Mouse (Mus musculus) midbrain, embryonic 11.5 days (tissue): ENCODE results near the gene Plekhg3. TPM values are rescaled to one million over a fixed set of nuclear protein-coding genes. Genes with fewer than 3 reads are reported as not detected.

Experiments
- ATAC-seq: fragments of 200-750 bp; cut with Nextera tagmentation; 2 replicates; pipeline ENCODE4 v1.8.0; 2017; ENCODE audit warnings: moderate TSS enrichment, moderate library complexity; ENCODE audit not compliant: low FRiP score
- DNase-seq: peaks from one replicate; pipeline ENCODE4 v3.0.0; 2015; ENCODE audit warnings: low spot score; ENCODE audit errors: missing footprints
- H3K27ac ChIP-seq: fragments of 300-500 bp; sonication (generic); 2 replicates; pipeline ENCODE4 v1.5.1; 2014; ENCODE audit warnings: low read depth, low read length
- H3K27me3 ChIP-seq: fragments of 300-500 bp; sonication (generic); 2 replicates; pipeline ENCODE4 v1.6.1; 2014; ENCODE audit warnings: mild to moderate bottlenecking, low read length, moderate library complexity, mixed read lengths; ENCODE audit not compliant: control insufficient read depth, insufficient read depth
- H3K36me3 ChIP-seq: fragments of 300-500 bp; sonication (generic); 2 replicates; pipeline ENCODE4 v1.6.1; 2014; ENCODE audit warnings: mild to moderate bottlenecking, low read length, moderate library complexity, mixed read lengths; ENCODE audit not compliant: control insufficient read depth, insufficient read depth
- H3K4me1 ChIP-seq: fragments of 300-500 bp; sonication (generic); 2 replicates; pipeline ENCODE4 v1.6.1; 2014; ENCODE audit warnings: low read length; ENCODE audit not compliant: control insufficient read depth, insufficient read depth
- H3K4me2 ChIP-seq: fragments of 300-500 bp; sonication (generic); 2 replicates; pipeline ENCODE4 v1.6.1; 2014; ENCODE audit warnings: mild to moderate bottlenecking, moderate library complexity
- H3K4me3 ChIP-seq: fragments of 300-500 bp; sonication (generic); 2 replicates; pipeline ENCODE4 v1.5.1; 2014; ENCODE audit warnings: low read depth, low read length
- H3K9ac ChIP-seq: fragments of 300-500 bp; sonication (generic); 2 replicates; pipeline ENCODE4 v1.6.1; 2014; ENCODE audit warnings: low read length
- H3K9me3 ChIP-seq: fragments of 300-500 bp; sonication (generic); 2 replicates; pipeline ENCODE4 v1.6.1; 2016; ENCODE audit warnings: low read length; ENCODE audit not compliant: control insufficient read depth
- WGBS: fragments of 180-500 bp; shearing (Covaris S2); extraction: QIAGEN DNeasy Blood & Tissue Kit; methylation state at CpG from one replicate; pipeline ENCODE4 v1.1.7; 2014; 5-methylcytosine and 5-hydroxymethylcytosine counted together
- polyA plus RNA-seq: library from polyadenylated mRNA; unstranded; fragments of >200 nt; fragmentation: Nextera tagmentation; extraction: Ambion mirVana; gene quantifications from 2 replicates; pipeline ENCODE4 v1.2.1, GENCODE M21; 2014

Gene Plekhg3
- polyA plus RNA-seq, 1 experiment from 2014 or later = 1.3 TPM

DNA sequence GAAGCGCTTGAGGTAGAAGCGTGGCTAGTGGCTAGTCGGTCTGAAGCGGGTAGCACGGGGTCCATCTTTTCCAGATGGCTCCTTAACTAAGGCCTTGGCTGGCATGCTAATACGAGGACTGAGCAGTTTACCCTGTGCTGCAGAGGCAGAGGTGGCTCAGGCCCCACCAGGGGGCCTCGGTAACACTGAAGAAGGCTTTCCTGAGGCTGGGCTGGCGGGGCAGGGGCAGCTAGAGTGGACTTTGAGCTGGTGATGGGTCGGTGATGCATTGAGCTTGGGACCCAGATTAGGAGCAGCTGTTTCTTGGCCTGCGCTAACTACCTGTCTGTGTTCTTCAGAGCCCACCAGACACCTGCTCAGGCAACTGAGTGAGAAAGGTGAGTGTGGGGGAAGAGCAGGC, 40.6 kb downstream of the Plekhg3 start:
- WGBS = 83% methylated on average over 10 of the region's 10 CpGs
- H3K4me2 ChIP-seq = no peak overlapping the region
- DNase-seq (no peak), ATAC-seq (no peak)
- no peaks in the 10 kb centered on the region for H3K9me3 ChIP-seq
- H3K36me3 ChIP-seq = no peaks in the 10 kb centered on the region
- H3K4me1 ChIP-seq = no peaks in the 10 kb centered on the region
- H3K4me3 ChIP-seq = no peak overlapping the region
- no peak overlapping the region for H3K27ac ChIP-seq
- no peaks in the 10 kb centered on the region for H3K27me3 ChIP-seq
- H3K9ac ChIP-seq = no peak overlapping the region

DNA sequence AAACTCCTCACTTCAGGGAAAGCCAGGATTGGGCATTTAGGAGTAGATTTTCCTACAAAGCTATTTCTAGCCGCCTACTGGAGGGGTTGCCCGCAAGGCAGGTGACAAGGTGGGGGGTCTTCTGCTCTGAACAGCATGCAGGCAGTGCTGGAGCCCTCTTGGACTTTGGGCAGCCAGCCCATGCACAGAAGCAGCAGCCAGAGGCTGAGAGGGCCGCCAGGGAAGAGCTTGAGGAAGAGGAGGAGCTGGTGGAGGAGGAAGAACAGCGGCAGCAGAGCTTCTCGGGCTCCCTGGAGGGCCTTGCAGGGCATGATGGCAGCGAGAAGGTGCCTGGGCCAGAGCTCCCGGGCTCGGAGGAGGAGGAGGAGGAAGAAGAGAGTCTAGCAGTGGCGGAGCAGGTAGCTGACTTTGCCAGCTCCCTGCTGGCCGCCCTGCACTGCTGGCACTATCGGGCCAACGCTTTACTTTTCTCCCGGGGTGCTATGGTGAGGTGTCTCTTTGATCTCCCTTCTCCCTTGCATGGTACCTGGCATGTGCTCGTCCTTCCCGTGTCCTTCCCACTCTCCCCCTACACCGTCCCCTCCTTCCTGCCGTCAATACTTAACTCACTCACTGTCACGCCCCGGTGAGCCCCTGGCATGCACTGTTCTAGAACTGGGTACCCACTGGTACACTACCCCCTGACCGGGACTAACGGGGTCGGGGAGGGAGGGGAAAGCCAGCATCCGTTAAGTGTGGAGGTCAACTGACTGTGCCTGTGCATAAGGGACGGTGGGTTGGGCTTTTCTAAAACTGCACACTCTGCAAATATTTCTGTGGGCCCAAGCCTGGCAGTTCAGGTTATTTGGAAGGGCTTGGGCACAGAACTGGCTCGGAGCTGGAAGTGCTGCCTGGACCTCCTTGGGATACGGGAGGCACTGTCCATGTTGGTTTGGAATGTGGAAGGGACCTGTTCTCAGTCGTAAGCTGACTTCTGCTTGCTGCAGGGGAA, 41.9 kb downstream of the Plekhg3 start:
- no peak overlapping the region for H3K27ac ChIP-seq
- 74% methylated on average over 27 of the region's 27 CpGs for WGBS
- no peak overlapping the region for H3K4me2 ChIP-seq
- no peak overlapping the region for H3K9ac ChIP-seq
- no peaks in the 10 kb centered on the region for H3K36me3 ChIP-seq
- peak; percentile 53 for DNase-seq
- no peak for ATAC-seq
- H3K9me3 ChIP-seq = no peaks in the 10 kb centered on the region
- H3K4me1 ChIP-seq = no peaks in the 10 kb centered on the region
- H3K4me3 ChIP-seq = no peak overlapping the region
- no peaks in the 10 kb centered on the region for H3K27me3 ChIP-seq

DNA sequence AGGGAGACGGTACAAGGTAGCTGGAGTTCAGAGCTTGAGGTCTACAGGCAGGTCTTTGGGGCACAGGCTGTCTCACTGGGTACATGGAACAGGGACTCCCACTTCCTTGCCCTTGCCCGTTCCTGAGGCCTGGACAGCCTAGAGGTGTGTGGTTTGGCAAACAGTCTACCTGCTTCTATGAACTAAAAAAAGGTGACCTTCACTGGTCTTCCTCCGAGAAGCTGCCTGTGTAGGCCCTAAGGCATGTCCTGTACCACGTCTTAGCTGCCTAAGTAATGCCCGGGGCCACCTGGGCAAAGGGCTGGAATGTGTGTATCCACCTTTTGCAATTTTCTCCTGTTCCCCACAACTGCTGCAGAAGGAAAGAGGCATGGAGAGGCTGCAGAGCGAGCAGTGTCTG, 42.7 kb downstream of the Plekhg3 start:
- H3K27me3 ChIP-seq = no peaks in the 10 kb centered on the region
- H3K9ac ChIP-seq = no peak overlapping the region
- no peak overlapping the region for H3K4me2 ChIP-seq
- H3K4me1 ChIP-seq = no peaks in the 10 kb centered on the region
- DNase-seq (peak; percentile 44), ATAC-seq (no peak)
- H3K9me3 ChIP-seq = no peaks in the 10 kb centered on the region
- 90% methylated on average over 6 of the region's 6 CpGs for WGBS
- H3K36me3 ChIP-seq = no peaks in the 10 kb centered on the region
- H3K4me3 ChIP-seq = no peak overlapping the region
- no peak overlapping the region for H3K27ac ChIP-seq

DNA sequence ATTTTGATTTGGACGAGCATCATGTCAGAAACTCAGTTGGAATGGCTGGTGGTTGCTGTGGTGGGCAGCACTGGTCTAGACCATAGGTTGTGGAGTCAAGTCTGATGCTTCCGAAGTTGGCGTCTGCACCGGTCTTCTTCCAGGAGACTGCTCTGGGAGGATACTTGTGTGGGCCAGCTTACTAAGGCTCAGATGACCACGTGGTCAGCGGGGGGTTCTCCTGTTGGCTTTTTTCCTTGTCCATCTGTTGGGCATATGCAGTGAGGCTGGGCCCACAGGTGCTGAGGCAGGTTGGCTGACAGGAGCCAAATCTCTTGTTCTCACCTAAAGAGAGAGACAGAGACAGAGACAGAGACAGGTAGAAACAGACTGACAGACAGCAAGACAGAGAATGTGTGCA, 44.1 kb downstream of the Plekhg3 start:
- Histone ChIP-seq H3K27me3 (no peaks in the 10 kb centered on the region), H3K27ac (no peak overlapping the region)
- WGBS = 89% methylated on average over 6 of the region's 6 CpGs

DNA sequence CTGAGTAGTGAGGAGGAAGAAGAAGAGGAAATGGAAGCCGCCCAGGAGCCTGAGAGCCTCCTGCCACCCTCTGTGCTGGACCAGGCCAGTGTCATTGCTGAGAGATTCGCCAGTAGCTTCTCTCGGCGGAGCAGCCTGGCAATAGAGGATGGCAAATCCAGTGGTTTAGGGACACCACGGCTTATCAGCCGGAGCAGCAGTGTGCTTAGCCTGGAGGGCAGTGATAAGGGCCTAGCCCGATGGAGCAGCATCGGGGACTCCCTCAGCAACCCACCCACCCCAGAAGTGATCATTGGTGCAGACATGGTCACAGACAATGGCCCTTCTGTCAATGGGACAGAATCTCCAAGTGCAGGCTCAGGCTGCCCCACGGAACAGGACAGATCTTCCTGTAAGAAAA, 45.4 kb downstream of the Plekhg3 start:
- WGBS = 94% methylated on average over 9 of the region's 9 CpGs
- Histone ChIP-seq H3K36me3 (no peaks in the 10 kb centered on the region), H3K9me3 (no peaks in the 10 kb centered on the region), H3K4me2 (no peak overlapping the region), H3K27me3 (no peaks in the 10 kb centered on the region), H3K27ac (no peak overlapping the region), H3K4me1 (no peaks in the 10 kb centered on the region), H3K9ac (no peak overlapping the region), H3K4me3 (no peak overlapping the region)
- no peak for ATAC-seq
- peak; percentile 33 for DNase-seq

More for the DNA sequence above, 44.1 kb downstream of the Plekhg3 start:
- peak; percentile 59 for DNase-seq
- H3K4me1 ChIP-seq = no peaks in the 10 kb centered on the region
- no peak overlapping the region for H3K4me2 ChIP-seq
- no peaks in the 10 kb centered on the region for H3K36me3 ChIP-seq
- no peak overlapping the region for H3K9ac ChIP-seq
- H3K4me3 ChIP-seq = no peak overlapping the region
- H3K9me3 ChIP-seq = no peaks in the 10 kb centered on the region
- no peak for ATAC-seq

DNA sequence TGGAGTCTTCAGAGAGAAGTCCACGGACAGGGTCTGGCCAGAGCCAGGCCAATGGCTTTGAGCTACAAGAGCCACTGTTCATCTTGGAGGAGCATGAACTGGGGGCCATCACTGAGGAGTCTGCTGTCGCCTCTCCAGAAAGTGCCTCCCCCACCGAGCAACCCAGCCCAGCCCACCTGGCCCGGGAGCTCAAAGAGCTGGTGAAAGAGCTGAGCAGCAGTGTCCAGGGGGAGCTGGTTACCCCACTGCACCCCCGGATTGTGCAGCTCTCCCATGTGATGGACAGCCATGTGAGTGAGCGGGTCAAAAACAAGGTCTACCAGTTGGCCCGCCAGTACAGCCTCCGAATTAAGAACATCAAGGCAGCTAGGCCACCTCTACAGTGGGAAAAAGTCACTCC, 46.1 kb downstream of the Plekhg3 start:
- Histone ChIP-seq H3K27me3 (no peaks in the 10 kb centered on the region), H3K27ac (no peak overlapping the region), H3K4me1 (no peaks in the 10 kb centered on the region), H3K4me3 (no peak overlapping the region), H3K9ac (no peak overlapping the region), H3K9me3 (no peaks in the 10 kb centered on the region), H3K4me2 (no peak overlapping the region), H3K36me3 (no peaks in the 10 kb centered on the region)
- DNase-seq (peak; percentile 76), ATAC-seq (no peak)
- 94% methylated on average over 8 of the region's 8 CpGs for WGBS

DNA sequence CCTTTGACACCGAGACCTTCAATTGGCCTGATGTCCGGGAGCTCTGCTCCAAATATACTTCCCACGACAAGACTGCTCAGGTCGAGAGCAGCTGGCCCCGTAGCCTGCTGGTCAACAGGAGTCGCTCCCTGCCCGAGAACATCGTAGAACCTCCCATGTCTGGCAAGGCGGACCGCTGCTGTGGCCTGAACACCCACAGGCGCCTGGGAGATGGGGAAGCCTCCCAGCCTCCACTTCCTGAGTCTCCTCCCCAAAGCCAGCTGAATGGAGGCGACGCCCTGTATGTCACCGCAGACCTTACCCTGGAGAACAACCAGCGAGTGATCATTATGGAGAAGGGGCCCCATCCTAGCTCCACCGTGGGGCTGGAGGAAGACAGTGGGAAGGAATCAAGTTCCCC, 47.2 kb downstream of the Plekhg3 start:
- DNase-seq (no peak), ATAC-seq (no peak)
- Histone ChIP-seq H3K36me3 (no peaks in the 10 kb centered on the region), H3K4me2 (no peak overlapping the region), H3K27ac (no peak overlapping the region), H3K4me1 (no peaks in the 10 kb centered on the region), H3K9me3 (no peaks in the 10 kb centered on the region), H3K4me3 (no peak overlapping the region), H3K9ac (no peak overlapping the region), H3K27me3 (no peaks in the 10 kb centered on the region)
- 90% methylated on average over 16 of the region's 16 CpGs for WGBS

DNA sequence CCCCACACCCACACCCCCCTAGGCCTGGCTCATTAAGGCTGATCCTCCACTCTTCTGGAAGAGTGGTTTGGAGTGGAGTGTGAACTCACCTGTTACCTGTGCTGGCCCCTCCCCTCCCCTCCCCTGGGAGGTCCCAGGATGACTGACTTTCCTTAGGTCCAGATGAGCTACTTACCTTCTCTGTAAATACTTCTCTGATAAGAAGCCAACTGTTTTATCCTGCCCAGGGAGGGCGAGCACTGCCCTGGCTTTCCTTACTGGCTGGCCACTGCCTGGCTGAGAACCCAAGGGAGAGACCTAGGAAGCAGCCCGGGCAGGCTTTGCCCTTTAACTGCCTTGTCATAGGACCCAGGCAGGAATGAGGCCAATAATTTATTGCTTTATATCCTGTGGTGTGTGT, 47.8 kb downstream of the Plekhg3 start:
- Histone ChIP-seq H3K36me3 (no peaks in the 10 kb centered on the region), H3K9me3 (no peaks in the 10 kb centered on the region), H3K4me1 (no peaks in the 10 kb centered on the region), H3K4me2 (no peak overlapping the region), H3K27ac (no peak overlapping the region), H3K27me3 (no peaks in the 10 kb centered on the region), H3K9ac (no peak overlapping the region), H3K4me3 (no peak overlapping the region)
- ATAC-seq (no peak), DNase-seq (no peak)
- WGBS = 92% methylated on average over 2 of the region's 2 CpGs

DNA sequence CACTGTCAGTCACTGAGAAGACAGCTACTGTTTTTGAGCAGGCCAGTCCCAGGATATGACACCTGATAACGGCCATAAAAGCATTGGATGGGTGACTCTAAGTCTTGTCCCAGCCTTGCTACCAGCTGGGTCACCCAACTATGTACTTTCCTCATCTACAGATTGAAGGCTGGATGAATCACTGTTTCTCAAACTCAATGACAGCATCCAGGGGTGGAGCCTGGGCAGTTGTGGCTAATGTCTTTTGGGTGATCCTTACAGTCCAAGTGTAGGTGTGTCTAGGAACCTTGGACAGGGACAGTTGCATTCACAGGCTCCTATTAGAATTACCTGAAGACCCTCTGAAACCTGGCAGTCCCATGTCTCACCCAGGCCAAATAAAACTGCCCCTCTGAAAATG, 49.1 kb downstream of the Plekhg3 start:
- Histone ChIP-seq H3K9me3 (no peaks in the 10 kb centered on the region), H3K9ac (no peak overlapping the region), H3K27ac (no peak overlapping the region), H3K36me3 (no peaks in the 10 kb centered on the region), H3K27me3 (no peaks in the 10 kb centered on the region), H3K4me2 (no peak overlapping the region), H3K4me3 (no peak overlapping the region), H3K4me1 (no peaks in the 10 kb centered on the region)
- DNase-seq = no peak
- 79% methylated on average over 1 of the region's 1 CpGs for WGBS
- ATAC-seq = no peak
